Mouse (Mus musculus): ENCODE measurements around the gene Oosp1. TPM values are rescaled to one million over a fixed set of nuclear protein-coding genes. Genes with fewer than 3 reads are reported as not detected.

The Oosp1 gene
- polyA plus RNA-seq, 1 experiment, result not detected

- TF ChIP-seq CTCF (IDR thresholded peaks at IDR 0.05; ENCODE audit: low read depth, low read length) (no peak), EP300 (IDR thresholded peaks at IDR 0.05; ENCODE audit: insufficient read depth, low read depth, low read length) (no peak), POLR2A (IDR thresholded peaks at IDR 0.05; ENCODE audit: insufficient read depth, low read length) (no peak)
- Histone ChIP-seq H3K4me1 (ENCODE audit: control insufficient read depth, insufficient read depth, low read length) (no peaks in the 10 kb centered on the region), H3K4me3 (ENCODE audit: low read depth, low read length) (no peak overlapping the region), H3K9ac (ENCODE audit: low read depth, poor library complexity, severe bottlenecking) (no peak overlapping the region), H3K27ac (ENCODE audit: insufficient read depth, low read length) (no peak overlapping the region), H3K9me3 (replicated peaks; ENCODE audit: control insufficient read depth, insufficient read depth, low read length, poor library complexity, severe bottlenecking) (no peaks in the 10 kb centered on the region), H3K36me3 (ENCODE audit: control insufficient read depth, insufficient read depth, low read length, poor library complexity, severe bottlenecking) (no peaks in the 10 kb centered on the region), H3K27me3 (ENCODE audit: control insufficient read depth, insufficient read depth, low read length, poor library complexity, severe bottlenecking) (no peaks in the 10 kb centered on the region)
Observed at GRCm38 (mm10) chr19:11723870-11724269, 32.9 kb upstream of the Oosp1 start.

- H3K9ac ChIP-seq (ENCODE audit: low read depth, poor library complexity, severe bottlenecking), result no peak overlapping the region
- TF ChIP-seq CTCF (IDR thresholded peaks at IDR 0.05; ENCODE audit: low read depth, low read length), result no peak
- no peak for TF ChIP-seq POLR2A (IDR thresholded peaks at IDR 0.05; ENCODE audit: insufficient read depth, low read length)
- no peak for TF ChIP-seq EP300 (IDR thresholded peaks at IDR 0.05; ENCODE audit: insufficient read depth, low read depth, low read length)
- no peaks in the 10 kb centered on the region for H3K27me3 ChIP-seq (ENCODE audit: control insufficient read depth, insufficient read depth, low read length, poor library complexity, severe bottlenecking)
- no peaks in the 10 kb centered on the region for H3K9me3 ChIP-seq (replicated peaks; ENCODE audit: control insufficient read depth, insufficient read depth, low read length, poor library complexity, severe bottlenecking)
- H3K4me1 ChIP-seq (ENCODE audit: control insufficient read depth, insufficient read depth, low read length), result no peaks in the 10 kb centered on the region
- no peak overlapping the region for H3K27ac ChIP-seq (ENCODE audit: insufficient read depth, low read length)
- H3K4me3 ChIP-seq (ENCODE audit: low read depth, low read length), result no peak overlapping the region
- no peaks in the 10 kb centered on the region for H3K36me3 ChIP-seq (ENCODE audit: control insufficient read depth, insufficient read depth, low read length, poor library complexity, severe bottlenecking)
Observed at GRCm38 (mm10) chr19:11720071-11720470, 29.1 kb upstream of the Oosp1 start.

GRCm38 (mm10) chr19:11712451-11712850 is 21.5 kb upstream of the Oosp1 start:
- H3K27ac ChIP-seq (ENCODE audit: insufficient read depth, low read length), result no peak overlapping the region
- TF ChIP-seq EP300 (IDR thresholded peaks at IDR 0.05; ENCODE audit: insufficient read depth, low read depth, low read length) (no peak), POLR2A (IDR thresholded peaks at IDR 0.05; ENCODE audit: insufficient read depth, low read length) (no peak), CTCF (IDR thresholded peaks at IDR 0.05; ENCODE audit: low read depth, low read length) (no peak)
- H3K4me1 ChIP-seq (ENCODE audit: control insufficient read depth, insufficient read depth, low read length), result no peaks in the 10 kb centered on the region
- no peaks in the 10 kb centered on the region for H3K27me3 ChIP-seq (ENCODE audit: control insufficient read depth, insufficient read depth, low read length, poor library complexity, severe bottlenecking)
- H3K9me3 ChIP-seq (replicated peaks; ENCODE audit: control insufficient read depth, insufficient read depth, low read length, poor library complexity, severe bottlenecking), result no peaks in the 10 kb centered on the region
- no peak overlapping the region for H3K9ac ChIP-seq (ENCODE audit: low read depth, poor library complexity, severe bottlenecking)
- H3K4me3 ChIP-seq (ENCODE audit: low read depth, low read length), result no peak overlapping the region
- H3K36me3 ChIP-seq (ENCODE audit: control insufficient read depth, insufficient read depth, low read length, poor library complexity, severe bottlenecking), result no peaks in the 10 kb centered on the region

GRCm38 (mm10) chr19:11698342-11698741 is 7.4 kb upstream of the Oosp1 start:
- H3K4me3 ChIP-seq (ENCODE audit: low read depth, low read length), result no peak overlapping the region
- no peak overlapping the region for H3K27ac ChIP-seq (ENCODE audit: insufficient read depth, low read length)
- no peaks in the 10 kb centered on the region for H3K4me1 ChIP-seq (ENCODE audit: control insufficient read depth, insufficient read depth, low read length)
- H3K9ac ChIP-seq (ENCODE audit: low read depth, poor library complexity, severe bottlenecking), result no peak overlapping the region
- H3K9me3 ChIP-seq (replicated peaks; ENCODE audit: control insufficient read depth, insufficient read depth, low read length, poor library complexity, severe bottlenecking), result no peaks in the 10 kb centered on the region
- H3K27me3 ChIP-seq (ENCODE audit: control insufficient read depth, insufficient read depth, low read length, poor library complexity, severe bottlenecking), result no peaks in the 10 kb centered on the region
- TF ChIP-seq POLR2A (IDR thresholded peaks at IDR 0.05; ENCODE audit: insufficient read depth, low read length) (no peak), EP300 (IDR thresholded peaks at IDR 0.05; ENCODE audit: insufficient read depth, low read depth, low read length) (no peak), CTCF (IDR thresholded peaks at IDR 0.05; ENCODE audit: low read depth, low read length) (no peak)
- H3K36me3 ChIP-seq (ENCODE audit: control insufficient read depth, insufficient read depth, low read length, poor library complexity, severe bottlenecking), result no peaks in the 10 kb centered on the region

- Histone ChIP-seq H3K27ac (ENCODE audit: insufficient read depth, low read length) (no peak within 1 kb of the TSS), H3K9me3 (replicated peaks; ENCODE audit: control insufficient read depth, insufficient read depth, low read length, poor library complexity, severe bottlenecking) (no peaks in the 10 kb centered on the region), H3K9ac (ENCODE audit: low read depth, poor library complexity, severe bottlenecking) (no peak within 1 kb of the TSS), H3K36me3 (ENCODE audit: control insufficient read depth, insufficient read depth, low read length, poor library complexity, severe bottlenecking) (no peaks in the 10 kb centered on the region), H3K4me3 (ENCODE audit: low read depth, low read length) (no peak within 1 kb of the TSS), H3K27me3 (ENCODE audit: control insufficient read depth, insufficient read depth, low read length, poor library complexity, severe bottlenecking) (no peaks in the 10 kb centered on the region), H3K4me1 (ENCODE audit: control insufficient read depth, insufficient read depth, low read length) (no peaks in the 10 kb centered on the region)
- TF ChIP-seq POLR2A (IDR thresholded peaks at IDR 0.05; ENCODE audit: insufficient read depth, low read length), result no peak
- TF ChIP-seq EP300 (IDR thresholded peaks at IDR 0.05; ENCODE audit: insufficient read depth, low read depth, low read length), result no peak
- no peak for TF ChIP-seq CTCF (IDR thresholded peaks at IDR 0.05; ENCODE audit: low read depth, low read length)
Observed at GRCm38 (mm10) chr19:11696755-11697154, 5.8 kb upstream of the Oosp1 start, which contains the start of gene Oosp3. Gene Oosp3 (plus strand): TSS chr19:11697055.

GRCm38 (mm10) chr19:11691454-11691853 is 504 bp upstream of the Oosp1 start:
- Histone ChIP-seq H3K9me3 (replicated peaks; ENCODE audit: control insufficient read depth, insufficient read depth, low read length, poor library complexity, severe bottlenecking) (no peaks in the 10 kb centered on the region), H3K36me3 (ENCODE audit: control insufficient read depth, insufficient read depth, low read length, poor library complexity, severe bottlenecking) (no peaks in the 10 kb centered on the region), H3K9ac (ENCODE audit: low read depth, poor library complexity, severe bottlenecking) (no peak overlapping the region), H3K4me3 (ENCODE audit: low read depth, low read length) (no peak overlapping the region), H3K27ac (ENCODE audit: insufficient read depth, low read length) (no peak overlapping the region), H3K4me1 (ENCODE audit: control insufficient read depth, insufficient read depth, low read length) (no peaks in the 10 kb centered on the region), H3K27me3 (ENCODE audit: control insufficient read depth, insufficient read depth, low read length, poor library complexity, severe bottlenecking) (no peaks in the 10 kb centered on the region)
- TF ChIP-seq POLR2A (IDR thresholded peaks at IDR 0.05; ENCODE audit: insufficient read depth, low read length), result no peak
- no peak for TF ChIP-seq EP300 (IDR thresholded peaks at IDR 0.05; ENCODE audit: insufficient read depth, low read depth, low read length)
- no peak for TF ChIP-seq CTCF (IDR thresholded peaks at IDR 0.05; ENCODE audit: low read depth, low read length)

All from ES-Bruce4 (cell line).